Mouse (Mus musculus) small intestine, adult 2 months (tissue): Measurements from ENCODE around the gene Adamts9.

Experiments
- CTCF ChIP-seq: fragments of 200-500 bp; IDR thresholded peaks from 2 replicates; pipeline ENCODE4 v1.5.1; 2012; ENCODE audit warnings: low read depth, mild to moderate bottlenecking, control low read depth, inconsistent platforms, low read length, moderate library complexity, mixed read lengths; ENCODE audit not compliant: insufficient replicate concordance, insufficient read length; ENCODE audit errors: extremely low read depth
- POLR2A ChIP-seq: fragments of 200-500 bp; IDR thresholded peaks from 2 replicates; pipeline ENCODE4 v1.6.1; 2012; ENCODE audit warnings: low read depth, mild to moderate bottlenecking, control low read depth, inconsistent platforms, low read length, moderate library complexity

GRCm38 (mm10) chr6:92857761-92858160 lies 85.5 kb downstream of the Adamts9 start:
- TF ChIP-seq POLR2A (no peak), CTCF (no peak)
